23 mouse cellular contexts compared by ENCODE assay signal in the genomic region with DNA sequence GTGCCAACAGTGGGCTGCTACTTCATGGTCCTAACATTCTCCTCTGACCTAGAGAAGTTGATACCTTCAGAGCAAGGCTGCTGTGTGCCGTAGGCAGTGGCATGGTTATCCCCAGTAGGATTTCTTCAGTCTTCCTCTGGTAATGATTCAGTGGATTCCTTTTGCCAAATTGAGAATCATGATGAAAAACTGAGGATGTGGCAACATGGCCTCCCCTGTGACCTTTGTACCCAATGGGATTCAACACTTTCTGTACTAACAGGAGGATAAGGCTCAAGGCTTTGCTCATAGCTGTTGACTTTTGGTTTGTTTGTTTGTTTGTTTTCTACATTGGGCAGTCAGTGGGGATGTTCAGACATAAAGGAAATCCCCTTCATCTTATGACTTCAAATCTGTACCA.
DNase-seq lines count a peak whose midpoint lies in the region; TF ChIP-seq lines count a peak whose summit lies in the region.
"Had no signal": no experiment of that assay in that cellular context is flagged by ENCODE, and none has a peak within 500 bp of the region (broad histone marks: within the 10 kb centered on the region; RNA-seq: fewer than 3 reads in every experiment).

No protein-coding gene starts in this region.

- no peak for TF ChIP-seq CTCF in liver, adult 2 months (IDR thresholded peaks at IDR 0.05; ENCODE audit: low read depth, low read length)

- H3K27ac ChIP-seq in liver, adult 2 months (replicated peaks; ENCODE audit: insufficient read depth, low read depth, low read length) = no peak overlapping the region
- H3K27ac ChIP-seq: embryonic facial prominence, embryonic 12.5 days; embryonic facial prominence, embryonic 15.5 days; heart, embryonic 15.5 days; hindbrain, embryonic 10.5 days; hindbrain, embryonic 13.5 days; intestine, embryonic 15.5 days had no signal

- peak; percentile 53 for DNase-seq in adrenal gland, postnatal 10 days
- DNase-seq in adrenal gland, postnatal 25 days = no peak
- DNase-seq in liver, adult 2 months (ENCODE audit: extremely low read depth, low read depth, low spot score) = peak; percentile 66
- DNase-seq in liver = no peak
- peak; percentile 34 for DNase-seq in adrenal gland, postnatal 14 days
- no peak for DNase-seq in layer of hippocampus, adult 9-11 months
- DNase-seq: cerebellum, adult 11 months; cerebellum, adult 2 months; cerebellum, adult 9-11 months; cerebellum, postnatal 25 days; forebrain, postnatal 0 days; gastrocnemius, postnatal 10 days; gastrocnemius, postnatal 36 days; heart, postnatal 10 days; heart, postnatal 36 days; kidney, adult 11 months had no signal

- H3K4me3 ChIP-seq in liver, adult 2 months (ENCODE audit: insufficient read depth, low read depth, low read length) = no peak overlapping the region
- H3K4me3 ChIP-seq: embryonic facial prominence, embryonic 12.5 days; embryonic facial prominence, embryonic 15.5 days; heart, embryonic 12.5 days; heart, embryonic 15.5 days; hindbrain, embryonic 10.5 days; hindbrain, embryonic 13.5 days; intestine, embryonic 15.5 days had no signal

- no peak overlapping the region for H3K9ac ChIP-seq in liver, adult 2 months (ENCODE audit: low read depth, low read length)
- H3K9ac ChIP-seq: embryonic facial prominence, embryonic 12.5 days; embryonic facial prominence, embryonic 15.5 days; forebrain, postnatal 0 days; heart, embryonic 12.5 days; heart, embryonic 15.5 days; hindbrain, embryonic 13.5 days; intestine, embryonic 15.5 days had no signal

- H3K79me2 ChIP-seq in liver, adult 2 months (ENCODE audit: control insufficient read depth, insufficient read depth, low read length) = no peaks in the 10 kb centered on the region

- H3K36me3 ChIP-seq in liver, adult 2 months (ENCODE audit: control insufficient read depth, insufficient read depth, low read length) = no peaks in the 10 kb centered on the region
- H3K36me3 ChIP-seq: embryonic facial prominence, embryonic 12.5 days; embryonic facial prominence, embryonic 15.5 days; heart, embryonic 12.5 days; heart, embryonic 15.5 days; hindbrain, embryonic 10.5 days; hindbrain, embryonic 13.5 days; intestine, embryonic 15.5 days had no signal

- no peaks in the 10 kb centered on the region for H3K4me1 ChIP-seq in liver, adult 2 months (ENCODE audit: control insufficient read depth, insufficient read depth, low read length)
- H3K4me1 ChIP-seq: embryonic facial prominence, embryonic 15.5 days had no signal

- no peak for TF ChIP-seq POLR2A in liver, adult 2 months (IDR thresholded peaks at IDR 0.05; ENCODE audit: extremely low read depth, insufficient read depth, low read length)

- no peaks in the 10 kb centered on the region for H3K27me3 ChIP-seq in liver, adult 2 months (ENCODE audit: control insufficient read depth, insufficient read depth, low read length)
- H3K27me3 ChIP-seq: embryonic facial prominence, embryonic 12.5 days; hindbrain, embryonic 13.5 days; intestine, embryonic 15.5 days had no signal

- 81% methylated on average over 1 of the region's 1 CpGs for WGBS in liver, adult 2 months

Comparison
In these comparisons a context has a peak if more than half of its experiments do, and no peak if none do; other contexts are left out.
1. DNase-seq: peak in adrenal gland, postnatal 10 days (single experiment), liver, adult 2 months (single experiment) and adrenal gland, postnatal 14 days (single experiment); none in adrenal gland, postnatal 25 days (single experiment), liver (single experiment) and layer of hippocampus, adult 9-11 months (single experiment).